Mouse (Mus musculus) intestine, embryonic 14.5 days (tissue): ENCODE measurements around the gene Rpl22. TPM values are rescaled to one million over a fixed set of nuclear protein-coding genes. Genes with fewer than 3 reads are reported as not detected.
A peak's percentile ranks its signal among the peaks of the same experiment; 100 is the strongest.

Experiments
- ATAC-seq: fragments of 200-750 bp; cut with Nextera tagmentation; replicated peaks from 2 replicates; pipeline ENCODE4 v1.8.0; 2017; ENCODE audit warnings: low read depth, moderate number of reproducible peaks, moderate TSS enrichment, moderate library complexity; ENCODE audit not compliant: low FRiP score, low TSS enrichment
- DNase-seq: peaks from one replicate; pipeline ENCODE4 v3.0.0-alpha.2; 2018; ENCODE audit warnings: low spot score
- H3K27ac ChIP-seq: fragments of 300-500 bp; sonication (generic); 2 replicates; pipeline ENCODE4 v1.5.1; 2014; ENCODE audit warnings: low read depth, mild to moderate bottlenecking, control low read depth
- H3K27me3 ChIP-seq: fragments of 300-500 bp; sonication (generic); replicated peaks from 2 replicates; pipeline ENCODE4 v1.6.1; 2014; ENCODE audit warnings: low read length, control low read depth; ENCODE audit not compliant: control insufficient read depth, insufficient read depth
- H3K36me3 ChIP-seq: fragments of 300-500 bp; sonication (generic); 2 replicates; pipeline ENCODE4 v1.6.1; 2014; ENCODE audit warnings: low read length, control low read depth; ENCODE audit not compliant: control insufficient read depth, insufficient read depth
- H3K4me1 ChIP-seq: fragments of 300-500 bp; sonication (generic); replicated peaks from 2 replicates; pipeline ENCODE4 v1.6.1; 2014; ENCODE audit warnings: low read length, control low read depth, mixed read lengths; ENCODE audit not compliant: control insufficient read depth, insufficient read depth
- H3K4me2 ChIP-seq: fragments of 300-500 bp; sonication (generic); 2 replicates; pipeline ENCODE4 v1.6.1; 2014; ENCODE audit warnings: low read length
- H3K4me3 ChIP-seq: fragments of 300-500 bp; sonication (generic); 2 replicates; pipeline ENCODE4 v1.5.1; 2014; ENCODE audit warnings: low read depth, low read length, control low read depth, mixed read lengths
- H3K9ac ChIP-seq: fragments of 300-500 bp; sonication (generic); 2 replicates; pipeline ENCODE4 v1.6.1; 2014; ENCODE audit warnings: mild to moderate bottlenecking, low read length
- H3K9me3 ChIP-seq: fragments of 300-500 bp; sonication (generic); 2 replicates; pipeline ENCODE4 v1.6.1; 2016; ENCODE audit warnings: low read length, control low read depth; ENCODE audit not compliant: control insufficient read depth
- WGBS: fragments of 180-500 bp; shearing (Covaris S2); extraction: QIAGEN DNeasy Blood & Tissue Kit; methylation state at CpG from one replicate; pipeline ENCODE4 v1.1.7; 2014; 5-methylcytosine and 5-hydroxymethylcytosine counted together
- polyA plus RNA-seq: library from polyadenylated mRNA; unstranded; fragments of >200 nt; fragmentation: Nextera tagmentation; extraction: Ambion mirVana; gene quantifications from 2 replicates; pipeline ENCODE4 v1.2.1, GENCODE M21; 2014

The Rpl22 gene
- polyA plus RNA-seq, 1 experiment from 2014 or later: 504 TPM

DNA sequence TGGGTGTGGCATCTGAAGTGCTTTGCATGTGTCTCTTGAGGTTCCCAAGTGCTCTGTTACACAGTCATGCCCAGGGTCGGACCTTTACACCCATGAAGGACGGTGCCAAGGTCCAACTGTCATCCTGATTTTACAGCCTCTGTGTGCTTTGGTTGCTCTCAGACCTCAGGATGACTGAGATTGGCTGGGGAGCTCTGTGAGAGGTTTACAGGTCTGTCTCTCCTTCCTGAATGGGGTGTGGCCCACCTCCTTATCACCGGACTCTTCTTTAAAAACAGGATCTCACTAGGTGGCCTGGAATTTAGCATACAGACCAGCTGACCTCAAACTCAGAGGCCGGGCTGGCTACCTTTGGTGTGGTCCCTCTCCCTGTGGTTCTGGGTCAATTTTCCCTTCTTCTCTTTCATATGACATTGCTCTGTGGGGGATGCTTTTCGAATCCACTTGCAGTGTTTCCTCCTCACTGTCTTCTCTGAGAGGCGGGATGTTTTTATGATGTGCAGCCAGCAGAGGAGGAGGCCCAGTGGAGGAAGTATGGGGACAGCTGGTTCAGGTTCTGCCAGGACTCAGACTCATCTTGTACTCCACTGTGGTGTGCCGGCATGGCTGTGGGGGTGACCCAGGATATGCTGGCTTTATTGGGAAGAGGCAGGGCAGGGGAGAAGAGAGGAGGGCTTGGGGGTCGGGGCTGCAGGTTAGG, 25.3 kb downstream of the Rpl22 start:
- no peaks in the 10 kb centered on the region for H3K36me3 ChIP-seq
- no peak overlapping the region for H3K9ac ChIP-seq
- H3K4me1 ChIP-seq: peaks cover 14% of the 10 kb centered on the region
- no peaks in the 10 kb centered on the region for H3K9me3 ChIP-seq
- WGBS: 28% methylated on average over 8 of the region's 8 CpGs
- H3K27ac ChIP-seq: no peak overlapping the region
- DNase-seq (no peak), ATAC-seq (no peak)
- no peak overlapping the region for H3K4me3 ChIP-seq
- peaks cover 15% of the 10 kb centered on the region; the same call in 1 of the 2 replicates for H3K27me3 ChIP-seq
- H3K4me2 ChIP-seq: no peak overlapping the region

- WGBS: 11% methylated on average over 14 of the region's 14 CpGs
- Histone ChIP-seq H3K27me3 (peaks cover 15% of the 10 kb centered on the region; the same call in 1 of the 2 replicates), H3K36me3 (no peaks in the 10 kb centered on the region), H3K27ac (no peak overlapping the region), H3K9me3 (no peaks in the 10 kb centered on the region), H3K9ac (no peak overlapping the region), H3K4me2 (no peak overlapping the region), H3K4me3 (no peak overlapping the region), H3K4me1 (peaks cover 14% of the 10 kb centered on the region)
- DNase-seq (peak; percentile 73), ATAC-seq (peak; percentile 48)
Observed at GRCm38 (mm10) chr4:152351422-152352305, 26.1 kb downstream of the Rpl22 start.

DNA sequence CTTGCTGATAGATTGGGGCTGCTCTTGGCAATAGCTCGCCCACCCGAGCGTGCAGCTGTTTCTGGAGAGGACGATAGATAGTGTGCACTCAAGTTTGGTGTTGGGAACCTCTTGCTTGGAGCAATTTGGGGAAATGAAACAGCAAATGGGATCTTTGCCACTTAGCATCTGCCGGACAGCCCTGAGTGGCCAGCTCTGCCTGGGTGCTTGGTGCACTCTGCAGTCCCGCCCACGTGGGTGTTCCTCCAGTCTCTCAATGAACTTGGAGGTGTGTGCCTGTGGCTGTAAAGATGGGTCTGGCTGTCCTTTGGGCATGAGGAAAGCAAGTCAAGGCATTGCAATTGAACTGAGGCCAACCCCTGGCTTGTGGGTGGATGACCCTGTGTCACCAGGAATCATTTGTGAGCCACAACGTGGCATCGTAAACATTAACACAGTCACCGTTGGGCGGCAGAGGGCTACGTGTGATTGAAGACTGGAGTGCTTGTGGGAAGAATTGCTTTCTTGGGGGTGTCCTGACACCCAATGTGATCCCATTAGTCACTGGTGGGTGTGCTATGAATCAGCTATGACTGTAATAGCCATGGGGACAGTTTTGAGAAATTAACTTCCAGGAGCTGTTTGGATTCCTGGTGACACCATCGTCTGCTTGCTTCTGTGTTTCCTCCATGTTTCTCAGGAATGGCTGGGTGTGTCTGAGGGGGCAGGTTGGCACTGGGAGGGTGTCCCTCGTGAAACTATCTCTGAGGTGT, 28.5 kb downstream of the Rpl22 start:
- Histone ChIP-seq H3K4me2 (no peak overlapping the region), H3K36me3 (no peaks in the 10 kb centered on the region), H3K4me1 (peaks cover 14% of the 10 kb centered on the region), H3K27ac (no peak overlapping the region), H3K27me3 (peaks cover 12% of the 10 kb centered on the region; the same call in 1 of the 2 replicates), H3K9me3 (no peaks in the 10 kb centered on the region), H3K9ac (no peak overlapping the region), H3K4me3 (no peak overlapping the region)
- DNase-seq: no peak
- WGBS: 75% methylated on average over 14 of the region's 14 CpGs
- no peak for ATAC-seq

DNA sequence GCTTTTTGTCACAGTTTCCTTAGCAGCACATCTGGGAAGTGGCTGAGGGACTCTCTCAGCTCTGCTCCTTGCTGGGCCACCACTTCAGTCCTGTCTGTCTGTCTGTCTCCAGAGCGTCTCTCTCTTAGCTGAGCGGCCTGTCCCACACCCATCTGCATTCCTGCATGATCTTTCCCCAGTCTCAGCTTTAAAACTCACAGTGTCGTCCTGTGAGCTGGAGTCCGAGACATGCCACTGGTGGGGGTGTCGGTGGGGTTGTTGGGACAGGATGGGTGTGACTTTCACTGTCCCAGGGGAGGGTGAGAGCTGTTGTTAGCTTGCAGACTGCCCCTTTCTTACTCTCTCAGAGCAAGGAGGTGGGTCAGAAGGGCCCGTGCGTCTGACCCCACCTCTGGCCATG, 30.1 kb downstream of the Rpl22 start:
- ATAC-seq: no peak
- H3K36me3 ChIP-seq: no peaks in the 10 kb centered on the region
- no peak overlapping the region for H3K4me3 ChIP-seq
- H3K4me1 ChIP-seq: peaks cover 9% of the 10 kb centered on the region
- H3K9ac ChIP-seq: no peak overlapping the region
- H3K27me3 ChIP-seq: peaks cover 16% of the 10 kb centered on the region; the same call in 1 of the 2 replicates
- H3K4me2 ChIP-seq: no peak overlapping the region
- H3K27ac ChIP-seq: no peak overlapping the region
- no peak for DNase-seq
- WGBS: 76% methylated on average over 7 of the region's 7 CpGs
- H3K9me3 ChIP-seq: no peaks in the 10 kb centered on the region

GRCm38 (mm10) chr4:152359700-152360099, 34.2 kb downstream of the Rpl22 start:
- no peak overlapping the region for H3K27ac ChIP-seq
- H3K9me3 ChIP-seq: no peaks in the 10 kb centered on the region
- H3K27me3 ChIP-seq: peaks cover 14% of the 10 kb centered on the region; the same call in 1 of the 2 replicates
- peaks cover 3% of the 10 kb centered on the region; the same call in 1 of the 2 replicates for H3K4me1 ChIP-seq
- no peak overlapping the region for H3K9ac ChIP-seq
- H3K4me3 ChIP-seq: no peak overlapping the region
- DNase-seq (no peak), ATAC-seq (no peak)
- no peak overlapping the region for H3K4me2 ChIP-seq
- no peaks in the 10 kb centered on the region for H3K36me3 ChIP-seq
- 10% methylated on average over 10 of the region's 11 CpGs for WGBS

- Histone ChIP-seq H3K9ac (no peak overlapping the region), H3K27ac (no peak overlapping the region), H3K9me3 (no peaks in the 10 kb centered on the region), H3K27me3 (peaks cover 14% of the 10 kb centered on the region; the same call in 1 of the 2 replicates), H3K4me2 (peak overlapping the region; percentile 42), H3K4me1 (peaks cover 3% of the 10 kb centered on the region; the same call in 1 of the 2 replicates), H3K36me3 (no peaks in the 10 kb centered on the region), H3K4me3 (0 out of 2 replicates have a peak overlapping the region, but pooled peaks have one; percentile 8)
- 2% methylated on average over 23 of the region's 24 CpGs for WGBS
- ATAC-seq (peak; percentile 64; the same call in 1 of the 2 replicates), DNase-seq (peak; percentile 81)
Observed at GRCm38 (mm10) chr4:152360855-152361254, 35.3 kb downstream of the Rpl22 start.

DNA sequence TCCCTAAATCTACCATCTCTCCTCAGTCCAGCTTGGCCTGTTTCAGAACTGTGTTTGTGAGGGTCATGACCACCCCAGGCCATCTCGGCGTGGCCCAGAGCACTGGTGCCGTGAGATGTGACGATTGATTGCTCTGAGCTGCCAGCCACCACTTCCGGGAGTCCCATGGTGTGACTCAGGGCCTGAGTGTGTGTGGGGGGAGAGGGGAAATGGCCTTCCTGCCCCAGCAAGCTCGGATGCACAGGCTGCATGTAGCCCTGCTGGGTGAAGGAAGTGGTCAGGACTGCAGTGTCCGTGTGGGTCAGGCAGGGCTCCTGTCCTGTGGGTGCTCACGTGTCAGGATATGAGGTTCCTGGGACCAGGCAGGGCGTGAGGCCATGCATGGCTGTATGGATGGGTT, 36.6 kb downstream of the Rpl22 start:
- Histone ChIP-seq H3K4me1 (peaks cover 3% of the 10 kb centered on the region; the same call in 1 of the 2 replicates), H3K4me3 (no peak overlapping the region), H3K36me3 (no peaks in the 10 kb centered on the region), H3K27ac (no peak overlapping the region), H3K9ac (no peak overlapping the region), H3K9me3 (no peaks in the 10 kb centered on the region), H3K4me2 (no peak overlapping the region), H3K27me3 (peaks cover 14% of the 10 kb centered on the region; the same call in 1 of the 2 replicates)
- ATAC-seq (no peak), DNase-seq (no peak)
- 59% methylated on average over 9 of the region's 9 CpGs for WGBS

DNA sequence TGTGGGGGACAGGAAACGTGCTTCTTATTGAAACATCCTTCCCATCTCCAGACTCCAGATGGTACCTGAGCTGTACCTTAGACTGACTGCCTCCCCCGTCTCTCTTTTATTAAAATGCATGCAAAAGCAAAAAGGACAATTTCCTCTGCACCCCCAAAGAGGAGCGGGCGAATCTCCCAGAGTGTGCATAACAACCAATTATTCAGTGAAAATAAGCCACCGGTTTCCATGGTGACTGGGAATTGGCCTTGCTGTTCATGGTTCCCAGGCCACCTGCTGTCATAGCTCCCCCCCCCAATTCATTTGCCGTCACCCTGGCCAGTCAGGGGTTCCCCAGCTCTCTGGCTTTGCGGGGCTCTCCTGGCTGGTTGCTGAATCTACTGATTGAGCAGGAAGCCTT, 39.7 kb downstream of the Rpl22 start:
- H3K27ac ChIP-seq: no peak overlapping the region
- H3K4me2 ChIP-seq: no peak overlapping the region
- no peaks in the 10 kb centered on the region for H3K36me3 ChIP-seq
- peaks cover 3% of the 10 kb centered on the region; the same call in 1 of the 2 replicates for H3K4me1 ChIP-seq
- H3K4me3 ChIP-seq: no peak overlapping the region
- H3K9me3 ChIP-seq: no peaks in the 10 kb centered on the region
- ATAC-seq (no peak), DNase-seq (no peak)
- H3K27me3 ChIP-seq: peaks cover 5% of the 10 kb centered on the region; the same call in 1 of the 2 replicates
- H3K9ac ChIP-seq: no peak overlapping the region
- 71% methylated on average over 7 of the region's 7 CpGs for WGBS
